9 mouse cellular contexts compared by ENCODE assay signal in the genomic region with DNA sequence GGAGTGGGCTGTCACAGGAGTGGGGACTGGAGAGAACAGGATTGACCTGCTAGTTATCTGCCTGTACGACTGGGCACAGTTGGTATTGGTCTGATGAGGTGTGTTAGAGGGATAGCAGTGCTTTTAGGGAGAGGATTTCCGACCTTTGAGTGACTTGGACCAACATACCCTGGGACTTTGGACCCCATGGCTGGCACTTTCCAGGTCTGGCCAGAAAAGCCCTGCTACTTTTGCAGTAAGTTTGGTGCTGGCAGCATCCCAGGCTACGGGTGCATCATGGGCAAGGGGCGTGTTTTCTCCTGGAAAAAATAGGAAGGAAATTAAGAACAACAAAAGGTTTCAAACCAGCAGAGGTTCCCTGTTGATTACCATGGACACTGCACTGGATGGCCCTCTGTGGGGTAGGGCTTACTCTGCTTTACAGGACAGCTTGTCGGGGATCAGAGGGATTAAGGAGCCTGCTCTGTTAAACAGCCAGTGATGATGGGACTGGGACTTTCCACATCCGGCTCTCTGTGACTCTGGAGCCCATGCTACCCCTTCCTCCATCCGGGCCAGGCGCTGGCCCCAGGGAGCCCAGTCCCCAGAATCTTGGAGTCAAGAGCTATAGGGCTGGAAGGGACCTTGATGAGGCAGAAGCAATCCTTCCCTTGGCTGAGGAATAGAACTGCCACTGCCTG. TPM values are rescaled to one million over a fixed set of nuclear protein-coding genes. Genes with fewer than 3 reads are reported as not detected.
DNase-seq lines count a peak whose midpoint lies in the region; ATAC-seq lines count a peak whose summit lies in the region.
"Had no signal": no experiment of that assay in that cellular context is flagged by ENCODE, and none has a peak within 500 bp of the region (broad histone marks: within the 10 kb centered on the region; RNA-seq: fewer than 3 reads in every experiment).

No protein-coding gene starts in this region.

- H3K9ac ChIP-seq in heart, embryonic 13.5 days, result peak overlapping the region; percentile 69
- H3K9ac ChIP-seq: lung, embryonic 14.5 days had no signal

- peak; percentile 33 to 50 for DNase-seq in heart, adult 18-20 months
- no peak for DNase-seq in heart, adult 8-10 months (ENCODE audit: low spot score)
- DNase-seq in NIH3T3 (ENCODE audit: low read depth), result peak; percentile 33
- peak; percentile 95 for DNase-seq in kidney, postnatal 25 days
- DNase-seq in right cerebral cortex, adult 2 months (ENCODE audit: low spot score in 2 of 2), result no peak

- no peaks in the 10 kb centered on the region for H3K9me3 ChIP-seq in heart, embryonic 13.5 days

- peak overlapping the region; percentile 96 for H3K27ac ChIP-seq in heart, embryonic 13.5 days (replicated peaks)

- 57% methylated on average over 8 of the region's 8 CpGs for WGBS in heart, embryonic 13.5 days

- H3K4me3 ChIP-seq in heart, embryonic 13.5 days, result no peak overlapping the region

- no peaks in the 10 kb centered on the region for H3K27me3 ChIP-seq in heart, embryonic 13.5 days (replicated peaks)

- peaks cover 86% of the 10 kb centered on the region for H3K4me1 ChIP-seq in heart, embryonic 13.5 days

- ATAC-seq in heart, embryonic 13.5 days (ENCODE audit: extremely low read depth, insufficient number of reproducible peaks, low FRiP score, low TSS enrichment), result no peak
- ATAC-seq in CD4-positive, CD25-positive, alpha-beta regulatory T cell, adult 4 months, result no peak
- ATAC-seq in megakaryocyte progenitor cell, adult 5-6 weeks (replicated peaks; ENCODE audit: poor library complexity), result no peak

- H3K4me2 ChIP-seq in heart, embryonic 13.5 days, result peak overlapping the region; percentile 14; the same call in 1 of the 2 replicates
- H3K4me2 ChIP-seq: lung, embryonic 14.5 days had no signal

- H3K36me3 ChIP-seq in heart, embryonic 13.5 days, result no peaks in the 10 kb centered on the region

RNA-seq across cellular contexts. Expression of gene Stk40, which starts 4.4 kb away (rescaled TPM):
- total RNA-seq in heart, adult 18-20 months (2021), result 10 to 100 TPM; 41.4 to 52.6 TPM
- 10 to 100 TPM; 37.8 to 61.9 (median 52.4) TPM for total RNA-seq in heart, adult 8-10 months (2022)
- polyA plus RNA-seq in heart, embryonic 13.5 days (2015; fragmentation: Nextera tagmentation; extraction: Ambion mirVana), result 26.4 and 26.6 TPM in 2 replicates
- 10 to 100 TPM; 11.4 to 23.2 TPM for polyA plus RNA-seq in CD4-positive, CD25-positive, alpha-beta regulatory T cell, adult 4 months (2017; shearing (Covaris generic))
- total RNA-seq in megakaryocyte progenitor cell, adult 5-6 weeks (2015), result 6.5 and 7.3 TPM in 2 replicates
- total RNA-seq in megakaryocyte progenitor cell, adult 5-6 weeks (2017), result 5.9 and 6.0 TPM in 2 replicates

RNA-seq across cellular contexts. Expression of gene Lsm10, which starts 11.8 kb away (rescaled TPM):
- total RNA-seq in heart, adult 18-20 months (2021), result 10 to 100 TPM; 13.3 to 15.3 TPM
- total RNA-seq in heart, adult 8-10 months (2022), result 10 to 100 TPM; 17.3 to 19.5 (median 18.4) TPM
- polyA plus RNA-seq in heart, embryonic 13.5 days (2015; fragmentation: Nextera tagmentation; extraction: Ambion mirVana), result 35.2 and 48.6 TPM in 2 replicates
- 10 to 100 TPM; 68.6 to 76.0 TPM for polyA plus RNA-seq in CD4-positive, CD25-positive, alpha-beta regulatory T cell, adult 4 months (2017; shearing (Covaris generic))
- total RNA-seq in megakaryocyte progenitor cell, adult 5-6 weeks (2015), result 20.4 and 25.1 TPM in 2 replicates
- total RNA-seq in megakaryocyte progenitor cell, adult 5-6 weeks (2017), result 14.7 and 15.9 TPM in 2 replicates

RNA-seq across cellular contexts. Expression of gene Eva1b, which starts 39.3 kb away (rescaled TPM):
- total RNA-seq in heart, adult 18-20 months (2021), result 1 to 10 TPM; 8.8 to 9.5 TPM
- 10 to 100 TPM in 1 of 4 experiments, 1 to 10 TPM in 3; 7.3 to 12.4 (median 9.0) TPM for total RNA-seq in heart, adult 8-10 months (2022)
- 30.9 and 34.2 TPM in 2 replicates for polyA plus RNA-seq in heart, embryonic 13.5 days (2015; fragmentation: Nextera tagmentation; extraction: Ambion mirVana)
- polyA plus RNA-seq in CD4-positive, CD25-positive, alpha-beta regulatory T cell, adult 4 months (2017; shearing (Covaris generic)), result 10 to 100 TPM; 10.5 to 12.7 TPM
- 0.12 and 0.94 TPM in 2 replicates for total RNA-seq in megakaryocyte progenitor cell, adult 5-6 weeks (2015)
- 1.7 TPM in 1 of 2 replicates, not detected in the other for total RNA-seq in megakaryocyte progenitor cell, adult 5-6 weeks (2017)

RNA-seq across cellular contexts. Expression of gene Oscp1, which starts 49.8 kb away (rescaled TPM):
- 1 to 10 TPM; 2.3 to 2.4 TPM for total RNA-seq in heart, adult 18-20 months (2021)
- total RNA-seq in heart, adult 8-10 months (2022), result 1 to 10 TPM; 1.4 to 3.0 (median 2.2) TPM
- 6.4 and 7.7 TPM in 2 replicates for polyA plus RNA-seq in heart, embryonic 13.5 days (2015; fragmentation: Nextera tagmentation; extraction: Ambion mirVana)
- polyA plus RNA-seq in CD4-positive, CD25-positive, alpha-beta regulatory T cell, adult 4 months (2017; shearing (Covaris generic)), result under 1 TPM in 1 of 2 experiments, not detected in 1; 0.70 TPM
- total RNA-seq in megakaryocyte progenitor cell, adult 5-6 weeks (2015), result 13.5 and 15.5 TPM in 2 replicates
- 20.3 and 31.9 TPM in 2 replicates for total RNA-seq in megakaryocyte progenitor cell, adult 5-6 weeks (2017)

RNA-seq across cellular contexts. Expression of gene Sh3d21, which starts 55.1 kb away (rescaled TPM):
- total RNA-seq in heart, adult 18-20 months (2021), result 1 to 10 TPM; 1.3 to 2.4 TPM
- 1 to 10 TPM; 1.6 to 2.2 (median 2.1) TPM for total RNA-seq in heart, adult 8-10 months (2022)
- 2.8 and 3.0 TPM in 2 replicates for polyA plus RNA-seq in heart, embryonic 13.5 days (2015; fragmentation: Nextera tagmentation; extraction: Ambion mirVana)
- polyA plus RNA-seq in CD4-positive, CD25-positive, alpha-beta regulatory T cell, adult 4 months (2017; shearing (Covaris generic)), result 1 to 10 TPM in 1 of 2 experiments, under 1 TPM in 1; 0.56 to 1.2 TPM
- total RNA-seq in megakaryocyte progenitor cell, adult 5-6 weeks (2015), result 0.07 and 0.91 TPM in 2 replicates
- total RNA-seq in megakaryocyte progenitor cell, adult 5-6 weeks (2017), result 0.14 TPM in 1 of 2 replicates, not detected in the other

Comparison
In these comparisons a context has a peak if more than half of its experiments do, and no peak if none do; other contexts are left out.
1. DNase-seq: peak in heart, adult 18-20 months (2 of 2), NIH3T3 (single experiment) and kidney, postnatal 25 days (2 of 2); none in heart, adult 8-10 months (single experiment) and right cerebral cortex, adult 2 months (0 of 2).
2. RNA of gene Stk40, which starts 4.4 kb away (total RNA-seq): 37.8 to 61.9 TPM in heart, adult 8-10 months and 41.4 to 52.6 TPM in heart, adult 18-20 months; 5.9 to 7.3 TPM in megakaryocyte progenitor cell, adult 5-6 weeks; every median in the first group is over 4 times any median in the second.